Mouse (Mus musculus): ENCODE results near the gene Pacs2. TPM values are rescaled to one million over a fixed set of nuclear protein-coding genes. Genes with fewer than 3 reads are reported as not detected.

Gene Pacs2
- total RNA-seq (2021): 10 to 100 TPM; 39.7 to 46.3 TPM
- long read RNA-seq, experiment 1, full-length matches to known transcripts: 1 of 10 reads
- long read RNA-seq, experiment 1, partial matches to known transcripts: 8 of 10 reads
- long read RNA-seq, experiment 1, other reads (novel, unspliced or antisense): 1 of 10 reads
- long read RNA-seq, experiment 2, full-length matches to known transcripts: 5 of 14 reads
- long read RNA-seq, experiment 2, partial matches to known transcripts: 4 of 14 reads
- long read RNA-seq, experiment 2, other reads (novel, unspliced or antisense): 5 of 14 reads

- peak; percentile 96 to 99 for DNase-seq
These were observed at the start of gene Pacs2 for GRCm38 (mm10) chr12:113013604-113014558. TSS of gene Pacs2 (plus strand) at chr12:113014508.

- DNase-seq: no peak
These were observed 48.5 kb upstream of the Pacs2 start for GRCm38 (mm10) chr12:112965783-112966182.

- no peak for DNase-seq
These were observed 45.4 kb upstream of the Pacs2 start for GRCm38 (mm10) chr12:112968943-112969342.

GRCm38 (mm10) chr12:112969616-112970015, 44.7 kb upstream of the Pacs2 start:
- no peak for DNase-seq

GRCm38 (mm10) chr12:112974736-112975135, 39.6 kb upstream of the Pacs2 start:
- no peak for DNase-seq

GRCm38 (mm10) chr12:112976371-112977073, 37.8 kb upstream of the Pacs2 start, which contains the start of gene Btbd6:
TSS of gene Btbd6 (plus strand) at chr12:112976482.
- DNase-seq: peak; percentile 94 to 96

- DNase-seq: no peak
These were observed 37.2 kb upstream of the Pacs2 start for GRCm38 (mm10) chr12:112977156-112977555.

GRCm38 (mm10) chr12:112982031-112982430, 32.3 kb upstream of the Pacs2 start:
- DNase-seq: no peak

- no peak for DNase-seq
These were observed 29.0 kb upstream of the Pacs2 start for GRCm38 (mm10) chr12:112985346-112985745.

GRCm38 (mm10) chr12:112987877-112988276, 26.4 kb upstream of the Pacs2 start:
- DNase-seq: peak; percentile 42 to 55

GRCm38 (mm10) chr12:112990706-112991405, 23.5 kb upstream of the Pacs2 start:
- no peak for DNase-seq

GRCm38 (mm10) chr12:112991444-112991843, 22.9 kb upstream of the Pacs2 start:
- no peak for DNase-seq

GRCm38 (mm10) chr12:112994153-112994552, 20.2 kb upstream of the Pacs2 start:
- no peak for DNase-seq

GRCm38 (mm10) chr12:112999569-113000293, 14.6 kb upstream of the Pacs2 start:
- no peak for DNase-seq

- peak; percentile 97 to 98 for DNase-seq
These were observed 13.8 kb upstream of the Pacs2 start, which contains the start of gene Brf1 for GRCm38 (mm10) chr12:113000294-113001132. TSS of gene Brf1 (minus strand) at chr12:113000704.

- DNase-seq: no peak
These were observed 13.2 kb upstream of the Pacs2 start for GRCm38 (mm10) chr12:113001133-113001474.

- DNase-seq: no peak
These were observed 11.6 kb upstream of the Pacs2 start for GRCm38 (mm10) chr12:113002667-113003066.

GRCm38 (mm10) chr12:113004011-113004410, 10.3 kb upstream of the Pacs2 start:
- no peak for DNase-seq

GRCm38 (mm10) chr12:113004993-113005392, 9.3 kb upstream of the Pacs2 start:
- peak; percentile 76 to 85 for DNase-seq

All from adrenal gland, postnatal 36 days (tissue).